Mouse (Mus musculus): ENCODE data around the gene Sh3bgrl3. TPM values are rescaled to one million over a fixed set of nuclear protein-coding genes. Genes with fewer than 3 reads are reported as not detected.
A peak's percentile ranks its signal among the peaks of the same experiment; 100 is the strongest.

The Sh3bgrl3 gene
- polyA plus RNA-seq, 1 experiment from 2014 or later: 397 TPM

- H3K27ac ChIP-seq (ENCODE audit: low read length): no peak overlapping the region
- H3K4me2 ChIP-seq (ENCODE audit: low read depth, low read length): no peak overlapping the region
- peaks cover 39% of the 10 kb centered on the region for H3K4me1 ChIP-seq (ENCODE audit: control insufficient read depth, insufficient read depth, low read length)
- no peaks in the 10 kb centered on the region for H3K36me3 ChIP-seq (ENCODE audit: control insufficient read depth, insufficient read depth, low read length)
- H3K27me3 ChIP-seq (ENCODE audit: control insufficient read depth, insufficient read depth, low read length): no peaks in the 10 kb centered on the region
- no peaks in the 10 kb centered on the region for H3K9me3 ChIP-seq (replicated peaks; ENCODE audit: control insufficient read depth, low read length)
- WGBS: 86% methylated on average over 15 of the region's 15 CpGs
- ATAC-seq (ENCODE audit: insufficient read depth, low FRiP score): no peak
- H3K9ac ChIP-seq (ENCODE audit: low read length): no peak overlapping the region
- no peak overlapping the region for H3K4me3 ChIP-seq (replicated peaks; ENCODE audit: low read length)
These were observed 3.1 kb downstream of the Sh3bgrl3 start for GRCm38 (mm10) chr4:134125383-134126060.

DNA sequence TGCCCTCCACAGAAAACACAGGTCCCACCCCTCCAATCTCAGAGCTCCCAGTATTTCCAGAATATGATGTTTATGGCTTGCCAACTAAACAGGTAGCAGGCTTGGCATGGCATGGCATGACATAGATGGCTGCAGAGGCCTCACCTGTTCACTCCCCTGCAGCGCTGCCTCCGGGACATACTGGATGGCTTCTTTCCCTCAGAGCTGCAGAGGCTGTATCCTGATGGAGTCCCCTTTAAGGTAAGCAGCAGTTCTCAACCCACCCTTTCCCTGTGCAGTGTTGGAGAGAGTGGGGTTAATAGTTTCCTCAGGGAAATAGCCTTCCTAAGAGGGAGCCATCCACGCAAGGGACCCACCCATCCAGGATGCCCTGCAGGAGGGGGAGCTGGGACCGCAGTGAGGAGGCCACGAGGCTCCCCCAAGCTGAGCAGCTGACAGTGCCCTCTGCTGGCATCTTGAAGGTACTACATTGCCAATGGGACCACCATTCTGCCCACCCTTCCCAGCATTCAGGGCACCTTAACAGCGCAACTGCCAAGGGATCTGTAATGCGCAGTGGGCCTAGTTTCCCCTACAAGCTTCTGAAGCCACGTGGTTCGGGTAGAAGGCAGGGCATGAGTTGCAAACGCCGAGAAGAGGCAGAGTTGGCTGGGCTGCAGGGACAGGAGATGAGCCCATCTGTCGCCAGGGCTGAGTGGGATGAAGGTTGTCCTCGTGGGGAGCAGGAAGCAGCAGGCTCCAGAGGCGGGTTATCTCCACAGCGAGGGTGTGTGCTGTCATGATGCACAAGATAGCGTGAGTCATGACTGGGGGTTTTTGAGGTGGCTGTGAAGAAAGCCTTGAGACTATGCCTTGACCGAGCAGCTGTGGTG, 4.7 kb downstream of the Sh3bgrl3 start:
- no peaks in the 10 kb centered on the region for H3K36me3 ChIP-seq (ENCODE audit: control insufficient read depth, insufficient read depth, low read length)
- 22% methylated on average over 17 of the region's 17 CpGs for WGBS
- H3K9me3 ChIP-seq (replicated peaks; ENCODE audit: control insufficient read depth, low read length): no peaks in the 10 kb centered on the region
- no peak for ATAC-seq (ENCODE audit: insufficient read depth, low FRiP score)
- H3K4me2 ChIP-seq (ENCODE audit: low read depth, low read length): no peak overlapping the region
- H3K27ac ChIP-seq (ENCODE audit: low read length): no peak overlapping the region
- no peaks in the 10 kb centered on the region for H3K27me3 ChIP-seq (ENCODE audit: control insufficient read depth, insufficient read depth, low read length)
- peaks cover 31% of the 10 kb centered on the region for H3K4me1 ChIP-seq (ENCODE audit: control insufficient read depth, insufficient read depth, low read length)
- H3K4me3 ChIP-seq (replicated peaks; ENCODE audit: low read length): no peak overlapping the region
- H3K9ac ChIP-seq (ENCODE audit: low read length): no peak overlapping the region

- Histone ChIP-seq H3K36me3 (ENCODE audit: control insufficient read depth, insufficient read depth, low read length) (no peaks in the 10 kb centered on the region), H3K27ac (ENCODE audit: low read length) (no peak overlapping the region), H3K9me3 (replicated peaks; ENCODE audit: control insufficient read depth, low read length) (no peaks in the 10 kb centered on the region), H3K4me2 (ENCODE audit: low read depth, low read length) (no peak overlapping the region), H3K9ac (ENCODE audit: low read length) (no peak overlapping the region), H3K27me3 (ENCODE audit: control insufficient read depth, insufficient read depth, low read length) (no peaks in the 10 kb centered on the region), H3K4me1 (ENCODE audit: control insufficient read depth, insufficient read depth, low read length) (peaks cover 31% of the 10 kb centered on the region), H3K4me3 (replicated peaks; ENCODE audit: low read length) (no peak overlapping the region)
- WGBS: 93% methylated on average over 6 of the region's 6 CpGs
- no peak for ATAC-seq (ENCODE audit: insufficient read depth, low FRiP score)
These were observed 5.4 kb downstream of the Sh3bgrl3 start for GRCm38 (mm10) chr4:134123147-134123546.

- no peak overlapping the region for H3K9ac ChIP-seq (ENCODE audit: low read length)
- no peak overlapping the region for H3K4me2 ChIP-seq (ENCODE audit: low read depth, low read length)
- H3K4me3 ChIP-seq (replicated peaks; ENCODE audit: low read length): no peak overlapping the region
- ATAC-seq (ENCODE audit: insufficient read depth, low FRiP score): 0 out of 2 replicates have a peak, but pooled peaks have one; percentile 6
- WGBS: 33% methylated on average over 3 of the region's 3 CpGs
- H3K27me3 ChIP-seq (ENCODE audit: control insufficient read depth, insufficient read depth, low read length): no peaks in the 10 kb centered on the region
- peaks cover 24% of the 10 kb centered on the region for H3K4me1 ChIP-seq (ENCODE audit: control insufficient read depth, insufficient read depth, low read length)
- no peaks in the 10 kb centered on the region for H3K9me3 ChIP-seq (replicated peaks; ENCODE audit: control insufficient read depth, low read length)
- no peak overlapping the region for H3K27ac ChIP-seq (ENCODE audit: low read length)
- H3K36me3 ChIP-seq (ENCODE audit: control insufficient read depth, insufficient read depth, low read length): no peaks in the 10 kb centered on the region
These were observed 6.3 kb downstream of the Sh3bgrl3 start for GRCm38 (mm10) chr4:134122281-134122680.

- 51% methylated on average over 4 of the region's 4 CpGs for WGBS
- ATAC-seq (ENCODE audit: insufficient read depth, low FRiP score): no peak
- no peak overlapping the region for H3K27ac ChIP-seq (ENCODE audit: low read length)
These were observed 7.0 kb downstream of the Sh3bgrl3 start for GRCm38 (mm10) chr4:134121571-134121970.

GRCm38 (mm10) chr4:134120916-134121315, 7.7 kb downstream of the Sh3bgrl3 start:
- whole genome bisulfite sequencing: 65% methylated on average over 4 of the region's 4 CpGs
- no peaks in the 10 kb centered on the region for H3K36me3 ChIP-seq (ENCODE audit: control insufficient read depth, insufficient read depth, low read length)
- H3K9me3 ChIP-seq (replicated peaks; ENCODE audit: control insufficient read depth, low read length): no peaks in the 10 kb centered on the region
- peaks cover 14% of the 10 kb centered on the region; the same call in 1 of the 2 replicates for H3K4me1 ChIP-seq (ENCODE audit: control insufficient read depth, insufficient read depth, low read length)
- 0 out of 2 replicates have a peak overlapping the region, but pooled peaks have one; percentile 10 for H3K27ac ChIP-seq (ENCODE audit: low read length)
- no peak for ATAC-seq (ENCODE audit: insufficient read depth, low FRiP score)
- H3K27me3 ChIP-seq (ENCODE audit: control insufficient read depth, insufficient read depth, low read length): no peaks in the 10 kb centered on the region
- H3K9ac ChIP-seq (ENCODE audit: low read length): peak overlapping the region; percentile 28; the same call in 1 of the 2 replicates
- H3K4me2 ChIP-seq (ENCODE audit: low read depth, low read length): no peak overlapping the region
- H3K4me3 ChIP-seq (replicated peaks; ENCODE audit: low read length): no peak overlapping the region

More at GRCm38 (mm10) chr4:134121571-134121970, 7.0 kb downstream of the Sh3bgrl3 start:
- peak overlapping the region; percentile 28; the same call in 1 of the 2 replicates for H3K9ac ChIP-seq (ENCODE audit: low read length)
- H3K27me3 ChIP-seq (ENCODE audit: control insufficient read depth, insufficient read depth, low read length): no peaks in the 10 kb centered on the region
- H3K4me3 ChIP-seq (replicated peaks; ENCODE audit: low read length): no peak overlapping the region
- peaks cover 17% of the 10 kb centered on the region; the same call in 1 of the 2 replicates for H3K4me1 ChIP-seq (ENCODE audit: control insufficient read depth, insufficient read depth, low read length)
- no peaks in the 10 kb centered on the region for H3K9me3 ChIP-seq (replicated peaks; ENCODE audit: control insufficient read depth, low read length)
- no peaks in the 10 kb centered on the region for H3K36me3 ChIP-seq (ENCODE audit: control insufficient read depth, insufficient read depth, low read length)
- H3K4me2 ChIP-seq (ENCODE audit: low read depth, low read length): no peak overlapping the region

GRCm38 (mm10) chr4:134120192-134120805, 8.3 kb downstream of the Sh3bgrl3 start:
- Histone ChIP-seq H3K4me2 (ENCODE audit: low read depth, low read length) (no peak overlapping the region), H3K27ac (ENCODE audit: low read length) (no peak overlapping the region), H3K9me3 (replicated peaks; ENCODE audit: control insufficient read depth, low read length) (no peaks in the 10 kb centered on the region), H3K4me3 (replicated peaks; ENCODE audit: low read length) (no peak overlapping the region), H3K4me1 (ENCODE audit: control insufficient read depth, insufficient read depth, low read length) (peaks cover 17% of the 10 kb centered on the region; the same call in 1 of the 2 replicates), H3K27me3 (ENCODE audit: control insufficient read depth, insufficient read depth, low read length) (no peaks in the 10 kb centered on the region), H3K36me3 (ENCODE audit: control insufficient read depth, insufficient read depth, low read length) (no peaks in the 10 kb centered on the region), H3K9ac (ENCODE audit: low read length) (no peak overlapping the region)
- ATAC-seq (ENCODE audit: insufficient read depth, low FRiP score): no peak
- WGBS: 79% methylated on average over 6 of the region's 6 CpGs

- no peak overlapping the region for H3K4me3 ChIP-seq (replicated peaks; ENCODE audit: low read length)
- no peaks in the 10 kb centered on the region for H3K36me3 ChIP-seq (ENCODE audit: control insufficient read depth, insufficient read depth, low read length)
- WGBS: 54% methylated on average over 9 of the region's 9 CpGs
- no peaks in the 10 kb centered on the region for H3K9me3 ChIP-seq (replicated peaks; ENCODE audit: control insufficient read depth, low read length)
- H3K4me1 ChIP-seq (ENCODE audit: control insufficient read depth, insufficient read depth, low read length): peaks cover 18% of the 10 kb centered on the region; the same call in 1 of the 2 replicates
- no peak overlapping the region for H3K9ac ChIP-seq (ENCODE audit: low read length)
- H3K27ac ChIP-seq (ENCODE audit: low read length): no peak overlapping the region
- ATAC-seq (ENCODE audit: insufficient read depth, low FRiP score): no peak
- no peak overlapping the region for H3K4me2 ChIP-seq (ENCODE audit: low read depth, low read length)
- no peaks in the 10 kb centered on the region for H3K27me3 ChIP-seq (ENCODE audit: control insufficient read depth, insufficient read depth, low read length)
These were observed 8.9 kb downstream of the Sh3bgrl3 start for GRCm38 (mm10) chr4:134119644-134120043.
